Mouse (Mus musculus) brain, adult 2 months (tissue): Measurements from ENCODE around the gene Abl1.

Experiments
- DNase-seq: peaks from one replicate; pipeline ENCODE4 v3.0.0; 2011; ENCODE audit warnings: low read depth, low spot score

Abl1 gene

GRCm38 (mm10) chr2:31742134-31742533 is 54.0 kb downstream of the Abl1 start:
- peak; percentile 82 for DNase-seq

DNA sequence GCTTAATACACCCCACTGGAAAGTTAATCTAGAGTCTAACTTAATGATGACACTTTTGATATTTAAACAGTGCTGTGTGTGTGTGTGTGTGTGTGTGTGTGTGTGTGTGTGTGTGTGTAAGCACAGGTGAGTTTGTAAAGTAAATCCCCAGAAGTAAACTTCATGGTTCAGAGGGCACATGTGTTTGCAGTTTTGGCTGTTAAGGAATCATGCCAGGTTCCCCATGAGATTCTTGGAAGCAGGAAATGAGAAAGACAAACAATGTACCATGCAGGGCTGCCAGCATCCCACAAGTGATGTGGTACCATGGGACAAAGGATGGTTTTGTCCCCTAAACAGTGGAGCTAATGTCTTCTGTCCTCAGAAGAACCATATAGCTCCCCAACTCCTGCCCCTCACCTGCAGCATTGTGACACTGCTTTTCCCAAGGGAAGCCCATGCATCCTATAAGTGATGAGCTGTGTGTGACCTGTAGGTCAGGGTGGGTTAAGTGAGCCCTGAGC is 57.6 kb downstream of the Abl1 start:
- DNase-seq, result peak; percentile 83

GRCm38 (mm10) chr2:31746835-31747234 is 58.7 kb downstream of the Abl1 start:
- DNase-seq, result no peak

GRCm38 (mm10) chr2:31749046-31749709 is 61.0 kb downstream of the Abl1 start:
- DNase-seq, result no peak

GRCm38 (mm10) chr2:31750133-31750532 is 62.0 kb downstream of the Abl1 start:
- no peak for DNase-seq

DNA sequence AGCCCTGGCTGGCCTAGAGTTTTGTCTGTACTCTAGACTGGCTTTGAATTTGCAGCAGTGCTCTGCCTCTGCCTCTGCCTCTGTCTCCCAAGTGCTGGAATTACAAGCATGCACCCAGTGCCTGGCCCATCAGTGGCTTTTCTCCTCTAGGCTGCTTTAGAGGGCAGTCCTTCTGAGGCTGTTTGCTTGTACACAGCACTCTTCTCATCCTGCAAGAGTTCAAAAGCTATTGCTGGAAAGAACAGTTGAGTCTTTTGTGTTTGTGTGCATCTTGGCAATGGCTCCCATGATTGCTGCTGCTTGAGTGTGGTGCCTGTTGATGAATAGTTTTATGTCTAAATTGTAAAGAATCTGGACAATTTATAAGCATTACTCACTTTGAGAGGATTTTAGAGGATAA is 69.3 kb downstream of the Abl1 start:
- peak; percentile 57 for DNase-seq

- DNase-seq, result no peak
Measured at GRCm38 (mm10) chr2:31758966-31759365, 70.8 kb downstream of the Abl1 start.

- DNase-seq, result peak; percentile 65
Measured at GRCm38 (mm10) chr2:31759751-31760460, 71.7 kb downstream of the Abl1 start.

- DNase-seq, result no peak
Measured at GRCm38 (mm10) chr2:31760486-31760885, 72.3 kb downstream of the Abl1 start.

- DNase-seq, result no peak
Measured at GRCm38 (mm10) chr2:31761115-31761531, 72.9 kb downstream of the Abl1 start.

DNA sequence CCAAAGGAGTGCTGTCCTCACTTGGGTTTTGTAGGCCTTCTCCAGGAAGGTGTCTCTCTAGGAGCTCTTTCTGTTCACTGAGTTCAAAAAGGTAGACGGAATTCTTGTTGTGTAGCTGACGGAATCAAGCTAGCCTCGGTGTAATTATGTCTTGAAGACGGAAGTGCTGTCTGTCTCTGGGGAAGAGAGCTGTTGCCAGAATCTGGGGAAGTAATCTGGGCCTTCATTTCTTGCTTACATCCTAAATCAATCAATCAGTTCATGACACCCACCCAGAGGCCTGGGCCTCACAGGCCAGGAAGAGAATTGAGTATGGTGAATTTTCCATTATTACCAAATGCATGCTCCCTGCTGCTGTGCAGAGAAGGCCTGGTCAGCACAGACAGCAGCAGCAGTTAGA is 73.4 kb downstream of the Abl1 start:
- DNase-seq, result no peak

DNA sequence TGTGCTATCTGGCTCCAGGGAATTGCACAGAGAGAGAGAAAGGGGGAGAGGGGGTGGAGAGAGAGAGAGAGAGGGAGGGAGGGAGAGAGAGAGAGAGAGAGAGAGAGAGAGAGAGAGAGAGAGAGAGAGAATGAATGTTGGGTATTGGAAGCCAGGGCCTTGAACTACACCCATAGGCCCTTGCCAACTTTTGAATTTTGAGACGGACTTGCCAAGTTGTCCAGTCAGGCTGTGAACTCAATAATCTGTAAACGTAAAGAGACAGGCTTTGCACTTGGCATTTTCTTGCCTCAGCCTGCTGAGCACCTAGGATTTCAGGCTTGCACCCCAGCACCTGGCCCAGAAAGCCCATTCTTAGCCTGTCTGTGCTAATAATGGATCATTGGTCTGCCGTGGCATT is 74.0 kb downstream of the Abl1 start:
- DNase-seq, result no peak

- DNase-seq, result no peak
Measured at GRCm38 (mm10) chr2:31762853-31763252, 74.7 kb downstream of the Abl1 start.

DNA sequence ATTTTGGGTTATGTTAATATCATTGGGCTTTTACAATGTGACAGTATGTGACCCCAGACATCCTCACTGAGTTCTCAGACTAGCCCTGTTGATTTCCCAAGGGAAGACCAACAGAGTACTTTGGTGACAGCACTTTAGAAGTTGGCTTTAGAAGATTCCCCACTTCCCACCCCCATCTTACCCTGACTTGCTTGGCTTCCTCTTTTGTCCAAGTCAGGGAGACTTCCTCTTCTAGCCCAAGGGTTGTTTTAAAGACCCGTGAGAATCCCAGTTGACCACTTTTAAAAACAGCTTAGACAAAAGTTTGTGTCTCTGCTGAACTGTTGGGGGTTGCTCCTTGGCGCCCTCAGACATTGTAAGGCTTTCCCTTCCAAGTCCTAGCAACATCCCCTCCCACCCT is 75.1 kb downstream of the Abl1 start:
- no peak for DNase-seq

- no peak for DNase-seq
Measured at GRCm38 (mm10) chr2:31767104-31767503, 78.9 kb downstream of the Abl1 start.

GRCm38 (mm10) chr2:31767815-31768214 is 79.6 kb downstream of the Abl1 start:
- DNase-seq, result no peak

DNA sequence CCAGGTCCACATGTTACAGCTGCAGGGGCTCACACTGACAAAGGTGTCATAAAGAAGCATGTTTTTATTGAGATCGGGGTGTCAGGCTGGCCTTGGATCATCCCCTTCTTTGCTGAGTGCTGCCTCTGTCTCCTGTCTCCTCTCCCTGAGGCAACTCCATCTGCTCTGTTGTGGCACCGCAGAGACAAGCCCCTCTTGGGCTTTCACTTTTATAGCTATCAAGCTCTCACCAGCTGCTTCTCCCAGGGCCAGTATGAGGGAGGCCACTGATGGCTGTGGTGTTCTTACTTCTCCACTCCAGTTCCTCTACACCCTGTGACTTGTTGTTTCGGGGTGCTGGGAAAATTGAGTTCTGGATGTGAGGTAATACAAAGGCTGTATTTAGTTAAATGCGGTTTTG is 80.9 kb downstream of the Abl1 start:
- DNase-seq, result no peak

DNA sequence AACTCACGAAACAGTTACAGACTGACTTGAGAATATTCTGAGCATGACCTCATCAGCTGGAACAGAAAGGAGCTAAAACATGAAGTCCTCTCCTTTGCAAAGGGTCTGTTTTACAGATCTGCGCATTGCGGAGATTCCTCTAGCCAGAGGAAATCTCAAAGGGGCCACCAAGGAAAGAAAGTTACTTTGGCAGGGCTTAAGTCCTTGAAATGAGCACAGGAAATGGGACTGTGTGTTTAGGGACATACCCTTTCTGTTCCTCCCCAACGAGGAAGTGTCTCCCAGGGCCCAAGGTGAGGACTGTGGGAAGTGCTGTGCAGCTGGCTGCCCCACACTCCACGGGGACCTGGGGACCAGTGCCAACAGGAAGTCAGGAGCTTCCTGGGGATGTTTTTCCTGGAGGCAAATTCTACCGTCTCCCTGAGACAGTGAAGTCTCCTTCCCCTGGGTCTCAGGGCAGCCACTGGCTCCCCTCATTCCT is 81.5 kb downstream of the Abl1 start:
- DNase-seq, result no peak

- peak; percentile 63 for DNase-seq
Measured at GRCm38 (mm10) chr2:31770781-31771441, 82.7 kb downstream of the Abl1 start.

- no peak for DNase-seq
Measured at GRCm38 (mm10) chr2:31776479-31776878, 88.3 kb downstream of the Abl1 start.

GRCm38 (mm10) chr2:31779258-31779657 is 91.1 kb downstream of the Abl1 start:
- no peak for DNase-seq

GRCm38 (mm10) chr2:31782958-31783602 is 94.9 kb downstream of the Abl1 start:
- no peak for DNase-seq
